Mouse (Mus musculus): ENCODE measurements at regions not wholly inside any gene's neighbourhood (a gene's known extent, or its start where the extent isn't known, plus 50 kb on each side); places are given as distances from the start of the nearest gene placed in this dataset.

- no peak for DNase-seq
Observed at GRCm38 (mm10) chr6:111621684-111622480, 651.7 kb upstream of the Lmcd1 start.

- peak; percentile 3 for DNase-seq
Observed at GRCm38 (mm10) chr6:111622481-111623139, 650.9 kb upstream of the Lmcd1 start.

DNA sequence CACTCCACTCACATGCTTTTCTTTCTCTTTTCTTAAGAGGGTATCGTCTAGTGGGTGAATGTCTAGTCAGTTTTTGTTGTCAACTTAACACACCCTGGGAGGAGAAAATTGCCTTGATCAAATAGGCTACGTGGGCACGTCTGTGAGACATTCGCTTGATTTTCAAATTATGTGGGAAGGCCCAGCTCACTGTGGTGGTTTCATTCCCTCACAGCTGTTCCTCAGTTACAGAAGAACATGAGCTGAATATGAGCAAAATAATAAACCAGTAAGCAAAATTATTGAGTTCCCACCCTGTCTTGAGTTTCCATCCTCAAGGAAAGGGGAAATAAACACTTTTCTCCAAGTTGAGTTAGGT is 650.4 kb upstream of the Lmcd1 start:
- no peak for DNase-seq

DNA sequence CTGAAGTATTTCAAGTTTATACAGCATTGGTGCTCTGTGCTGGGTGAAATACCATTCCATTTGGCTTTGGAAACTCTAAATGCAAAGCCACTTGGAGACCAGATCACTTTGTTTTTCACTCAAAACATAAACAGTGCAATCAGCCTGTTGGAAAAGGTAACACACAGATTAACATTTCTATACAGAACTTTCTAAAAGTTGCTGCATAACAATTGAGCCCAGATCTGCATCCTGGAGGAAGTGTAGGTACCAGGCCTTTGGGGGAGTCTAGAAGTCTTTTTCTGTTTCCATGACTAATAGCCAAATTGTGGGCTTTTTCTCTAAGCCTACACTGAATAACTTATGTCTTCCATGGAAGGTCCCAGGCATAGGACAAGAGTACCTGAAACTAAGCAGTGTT is 648.1 kb upstream of the Lmcd1 start:
- DNase-seq, result no peak

- DNase-seq, result no peak
Observed at GRCm38 (mm10) chr6:111652736-111653135, 620.8 kb upstream of the Lmcd1 start.

- no peak for DNase-seq
Observed at GRCm38 (mm10) chr6:111659957-111660356, 613.6 kb upstream of the Lmcd1 start.

GRCm38 (mm10) chr6:111664603-111665002 is 609.0 kb upstream of the Lmcd1 start:
- DNase-seq, result no peak

GRCm38 (mm10) chr6:111684911-111685310 is 588.6 kb upstream of the Lmcd1 start:
- no peak for DNase-seq

GRCm38 (mm10) chr6:111702864-111703263 is 570.7 kb upstream of the Lmcd1 start:
- DNase-seq, result no peak

DNA sequence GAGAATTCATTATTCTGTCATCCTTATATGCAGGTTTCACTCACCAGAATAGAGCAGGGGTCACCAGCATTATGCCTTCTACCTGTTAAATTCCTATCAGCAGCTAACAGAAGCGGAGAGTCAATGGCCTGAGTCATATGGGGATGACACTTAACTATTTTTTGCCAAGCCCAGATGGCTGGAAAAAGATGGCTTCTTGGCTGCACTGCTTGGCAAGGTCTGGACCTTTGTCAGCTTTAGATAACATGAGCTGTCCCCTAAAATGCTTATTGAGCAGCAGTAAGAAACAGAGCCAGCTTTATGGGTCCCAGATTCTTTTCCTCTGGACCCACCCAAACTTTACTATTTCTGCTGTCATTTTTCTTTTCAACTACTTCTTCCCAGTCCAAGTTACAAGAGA is 565.3 kb upstream of the Lmcd1 start:
- peak; percentile 10 for DNase-seq

DNA sequence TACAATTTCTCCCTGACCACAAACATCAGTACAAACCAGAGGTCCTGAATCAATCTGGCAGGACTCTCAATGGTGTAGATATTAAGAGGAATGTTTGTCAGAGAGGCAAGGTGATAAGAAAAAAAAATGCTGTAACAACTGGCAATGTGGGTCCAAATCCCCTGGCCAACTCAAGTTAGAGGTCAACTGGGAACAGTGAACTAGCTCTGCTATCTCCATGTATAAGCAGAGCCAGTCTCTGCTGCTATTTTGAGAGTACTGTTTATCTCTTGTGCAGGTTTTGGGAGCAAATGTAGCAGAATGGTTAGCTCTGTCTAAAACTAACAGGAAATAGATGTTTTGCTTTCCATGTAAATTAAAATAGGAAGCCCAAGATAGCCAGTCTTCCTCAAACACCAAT is 547.6 kb upstream of the Lmcd1 start:
- no peak for DNase-seq

DNA sequence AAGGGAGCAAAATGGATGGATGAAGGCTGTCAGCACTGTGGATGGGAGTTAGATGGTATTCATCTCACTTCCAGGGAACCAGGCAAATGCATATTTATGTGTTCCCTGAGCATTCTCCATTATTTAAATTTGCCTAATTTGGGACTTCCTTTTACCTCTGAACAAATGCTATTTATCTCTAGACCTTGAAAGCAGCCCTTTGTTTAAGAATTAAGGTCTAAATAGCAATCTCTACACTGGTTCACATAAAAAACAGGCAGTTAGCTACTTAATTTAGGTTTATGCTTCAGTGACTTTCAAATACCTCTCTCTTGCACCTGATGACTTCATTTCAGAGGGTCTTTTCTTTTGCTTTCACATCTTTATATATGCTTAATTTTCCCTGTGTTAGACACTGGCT is 543.2 kb upstream of the Lmcd1 start:
- DNase-seq, result no peak

- DNase-seq, result peak; percentile 56
Observed at GRCm38 (mm10) chr6:111733926-111734325, 539.6 kb upstream of the Lmcd1 start.

DNA sequence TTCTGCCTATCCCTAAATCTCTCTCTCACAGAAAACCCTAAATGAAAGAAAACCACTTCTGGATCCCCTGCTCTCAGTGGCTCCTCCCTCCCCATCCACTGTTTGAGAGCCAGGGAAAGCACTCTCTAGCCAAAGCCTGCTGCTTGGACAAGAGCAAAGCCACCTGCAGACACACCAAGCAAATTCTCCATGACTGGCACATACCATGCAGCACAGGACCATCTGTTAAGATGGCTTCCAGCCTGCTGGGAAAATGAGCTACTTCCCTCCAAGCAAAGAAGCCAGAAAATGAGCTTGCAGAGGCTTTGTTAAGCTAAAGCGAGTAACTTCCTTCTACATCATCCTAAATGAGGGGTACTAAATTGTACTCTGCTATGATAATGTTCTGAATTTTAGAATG is 534.6 kb upstream of the Lmcd1 start:
- peak; percentile 94 for DNase-seq

GRCm38 (mm10) chr6:111781710-111782481 is 491.7 kb upstream of the Lmcd1 start:
- DNase-seq, result no peak

DNA sequence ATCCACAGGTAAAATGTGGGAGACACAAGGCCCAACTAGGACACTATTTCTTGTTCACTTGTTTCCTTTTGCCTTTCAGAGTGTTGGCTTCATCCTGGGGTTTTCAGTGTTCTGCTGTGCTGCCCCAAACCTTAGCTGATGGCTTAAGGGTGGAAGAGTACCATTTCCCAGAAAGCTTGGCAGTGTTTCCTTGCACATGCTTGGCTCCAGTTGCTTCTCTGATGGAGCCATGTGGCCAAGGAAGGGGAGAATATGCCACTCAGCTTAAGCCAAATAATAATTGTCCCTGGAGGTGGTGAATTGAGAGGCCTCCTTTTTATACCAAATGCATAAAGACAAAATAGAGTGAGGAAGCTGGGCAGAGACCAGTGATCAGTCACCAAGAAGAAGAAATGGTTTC is 464.9 kb upstream of the Lmcd1 start:
- DNase-seq, result no peak

- DNase-seq, result no peak
Observed at GRCm38 (mm10) chr6:111813982-111814603, 459.5 kb upstream of the Lmcd1 start.

- no peak for DNase-seq
Observed at GRCm38 (mm10) chr6:111815150-111815549, 458.4 kb upstream of the Lmcd1 start.

- no peak for DNase-seq
Observed at GRCm38 (mm10) chr6:111820265-111820664, 453.3 kb upstream of the Lmcd1 start.

GRCm38 (mm10) chr6:111844321-111844835 is 429.2 kb upstream of the Lmcd1 start:
- no peak for DNase-seq

GRCm38 (mm10) chr6:111866101-111866598 is 407.4 kb upstream of the Lmcd1 start:
- DNase-seq, result peak; percentile 93

- no peak for DNase-seq
Observed at GRCm38 (mm10) chr6:111882557-111882956, 391.0 kb upstream of the Lmcd1 start.

DNA sequence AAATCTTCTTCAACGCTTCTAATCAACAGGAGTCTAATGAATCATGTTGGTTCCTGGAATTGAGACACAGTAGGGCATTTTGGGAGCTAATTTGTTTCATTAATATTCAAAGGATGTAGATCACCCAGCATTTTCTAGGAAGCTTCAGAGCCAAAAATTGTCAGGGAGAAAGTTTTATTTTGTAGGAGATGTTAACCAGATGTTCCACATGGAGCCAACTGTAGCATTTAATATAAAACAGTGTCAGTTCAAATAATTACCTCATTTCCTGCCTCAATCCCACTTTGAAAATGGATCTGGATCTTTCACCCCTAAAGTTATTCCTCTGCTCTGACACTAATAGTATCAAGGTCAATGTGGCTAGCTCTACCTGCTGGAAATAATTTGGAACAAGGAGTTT is 389.6 kb upstream of the Lmcd1 start:
- no peak for DNase-seq

Data from cerebellum, adult 9-10 months (tissue).